Mouse (Mus musculus): Measurements from ENCODE around the gene Cebpa.

Cebpa gene

GRCm38 (mm10) chr7:35119506-35120145 lies 533 bp downstream of the Cebpa start:
- no peak for DNase-seq (ENCODE audit: low read depth, low spot score)

DNA sequence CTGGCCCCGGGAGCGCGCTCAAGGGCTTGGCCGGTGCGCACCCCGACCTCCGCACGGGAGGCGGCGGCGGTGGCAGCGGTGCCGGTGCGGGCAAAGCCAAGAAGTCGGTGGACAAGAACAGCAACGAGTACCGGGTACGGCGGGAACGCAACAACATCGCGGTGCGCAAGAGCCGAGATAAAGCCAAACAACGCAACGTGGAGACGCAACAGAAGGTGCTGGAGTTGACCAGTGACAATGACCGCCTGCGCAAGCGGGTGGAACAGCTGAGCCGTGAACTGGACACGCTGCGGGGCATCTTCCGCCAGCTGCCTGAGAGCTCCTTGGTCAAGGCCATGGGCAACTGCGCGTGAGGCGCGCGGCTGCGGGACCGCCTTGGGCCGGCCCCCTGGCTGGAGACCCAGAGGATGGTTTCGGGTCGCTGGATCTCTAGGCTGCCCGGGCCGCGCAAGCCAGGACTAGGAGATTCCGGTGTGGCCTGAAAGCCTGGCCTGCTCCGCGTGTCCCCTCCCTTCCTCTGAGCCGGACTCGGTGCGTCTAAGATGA lies 1.1 kb downstream of the Cebpa start:
- DNase-seq (ENCODE audit: low read depth, low spot score) = no peak

GRCm38 (mm10) chr7:35121150-35121549 lies 2.1 kb downstream of the Cebpa start:
- DNase-seq (ENCODE audit: low read depth, low spot score) = no peak

DNA sequence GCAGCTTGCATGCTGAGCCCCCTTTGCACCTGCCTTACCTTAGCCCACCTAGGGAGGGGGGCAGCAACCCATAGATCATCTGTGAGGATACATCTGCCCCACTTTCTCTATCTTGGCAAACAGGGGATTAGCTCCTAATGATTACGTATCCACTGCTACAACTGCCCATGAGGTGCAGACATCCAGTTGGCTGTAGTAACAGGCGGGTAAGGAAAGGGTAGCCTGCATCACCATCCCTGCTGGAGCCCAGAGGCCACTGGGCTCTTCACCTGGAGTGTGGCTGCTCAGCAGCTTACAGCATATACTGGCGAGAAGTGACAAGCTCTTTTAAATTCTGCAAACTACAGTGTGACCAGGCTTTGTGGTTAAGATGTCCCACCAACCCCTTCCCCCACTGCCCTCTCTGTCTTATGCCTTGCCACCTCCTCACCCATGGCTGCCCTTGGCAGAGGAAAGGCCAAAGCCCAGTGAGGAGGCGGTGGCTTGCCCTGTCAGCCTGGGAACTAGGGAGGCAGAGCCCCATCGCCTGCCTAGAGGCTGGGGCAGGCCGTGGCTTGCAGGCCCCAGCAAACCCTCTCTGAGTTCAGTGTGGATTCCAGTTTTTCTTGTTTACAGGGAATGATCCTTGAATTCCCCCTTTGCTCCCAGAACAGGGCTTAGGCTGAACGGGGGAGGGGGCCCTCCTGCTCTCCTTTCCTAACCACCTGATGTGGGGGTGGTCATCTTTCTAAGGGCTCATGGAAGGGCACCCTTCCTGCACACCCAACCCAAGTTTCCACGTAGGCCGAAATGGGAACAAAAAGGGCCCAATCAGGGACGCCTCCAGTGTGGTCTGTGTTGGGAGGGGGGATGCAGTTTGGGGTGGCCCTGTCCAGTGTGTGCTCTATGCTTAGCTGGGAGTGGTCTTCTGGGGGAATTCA lies 3.6 kb downstream of the Cebpa start:
- no peak for DNase-seq (ENCODE audit: low read depth, low spot score)

- DNase-seq (ENCODE audit: low read depth, low spot score) = no peak
Measured at GRCm38 (mm10) chr7:35123431-35123953, 4.4 kb downstream of the Cebpa start.

- DNase-seq (ENCODE audit: low read depth, low spot score) = no peak
Measured at GRCm38 (mm10) chr7:35124216-35124615, 5.1 kb downstream of the Cebpa start.

DNA sequence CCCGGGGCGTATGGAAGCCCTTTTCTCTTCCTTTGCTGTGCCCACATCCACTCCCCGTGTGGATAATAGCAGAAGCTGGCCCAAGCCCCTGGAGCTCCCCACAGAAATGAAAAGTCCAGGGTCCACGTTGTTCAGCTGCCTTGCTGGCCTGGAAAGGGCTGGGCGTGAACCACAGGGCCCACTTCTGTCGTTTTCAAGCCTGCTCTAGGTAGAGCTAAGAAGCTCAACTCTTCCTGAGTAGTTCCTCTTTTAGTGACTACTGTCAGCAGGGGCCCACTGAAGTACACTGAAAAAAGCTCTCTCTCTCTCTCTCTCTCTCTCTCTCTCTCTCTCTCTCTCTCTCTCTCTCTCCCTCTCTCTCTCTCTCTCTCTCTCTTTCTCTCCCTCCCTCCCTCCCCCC lies 5.7 kb downstream of the Cebpa start:
- no peak for DNase-seq (ENCODE audit: low read depth, low spot score)

DNA sequence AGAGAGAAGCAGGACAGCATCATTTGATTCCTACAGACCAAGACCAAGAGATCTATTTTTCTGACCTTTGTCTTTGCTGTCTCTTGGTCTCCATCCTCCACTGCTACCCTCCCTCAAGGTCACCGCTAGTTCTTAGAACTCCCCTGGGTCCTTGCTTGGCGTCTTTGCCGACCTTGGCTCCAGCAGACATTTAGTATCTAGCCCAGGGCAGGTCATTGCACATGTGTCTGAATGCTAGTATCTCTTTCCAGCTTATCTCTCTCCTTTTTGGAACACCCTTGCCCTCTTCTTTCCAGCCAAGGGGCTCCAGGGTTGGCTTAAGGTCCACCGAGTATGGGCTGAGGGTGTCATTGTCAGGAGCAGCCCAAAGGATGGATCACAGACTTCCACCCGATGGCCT lies 6.9 kb downstream of the Cebpa start:
- no peak for DNase-seq (ENCODE audit: low read depth, low spot score)

GRCm38 (mm10) chr7:35127001-35127400 lies 7.9 kb downstream of the Cebpa start:
- no peak for DNase-seq (ENCODE audit: low read depth, low spot score)

- no peak for DNase-seq (ENCODE audit: low read depth, low spot score)
Measured at GRCm38 (mm10) chr7:35127721-35128120, 8.6 kb downstream of the Cebpa start.

DNA sequence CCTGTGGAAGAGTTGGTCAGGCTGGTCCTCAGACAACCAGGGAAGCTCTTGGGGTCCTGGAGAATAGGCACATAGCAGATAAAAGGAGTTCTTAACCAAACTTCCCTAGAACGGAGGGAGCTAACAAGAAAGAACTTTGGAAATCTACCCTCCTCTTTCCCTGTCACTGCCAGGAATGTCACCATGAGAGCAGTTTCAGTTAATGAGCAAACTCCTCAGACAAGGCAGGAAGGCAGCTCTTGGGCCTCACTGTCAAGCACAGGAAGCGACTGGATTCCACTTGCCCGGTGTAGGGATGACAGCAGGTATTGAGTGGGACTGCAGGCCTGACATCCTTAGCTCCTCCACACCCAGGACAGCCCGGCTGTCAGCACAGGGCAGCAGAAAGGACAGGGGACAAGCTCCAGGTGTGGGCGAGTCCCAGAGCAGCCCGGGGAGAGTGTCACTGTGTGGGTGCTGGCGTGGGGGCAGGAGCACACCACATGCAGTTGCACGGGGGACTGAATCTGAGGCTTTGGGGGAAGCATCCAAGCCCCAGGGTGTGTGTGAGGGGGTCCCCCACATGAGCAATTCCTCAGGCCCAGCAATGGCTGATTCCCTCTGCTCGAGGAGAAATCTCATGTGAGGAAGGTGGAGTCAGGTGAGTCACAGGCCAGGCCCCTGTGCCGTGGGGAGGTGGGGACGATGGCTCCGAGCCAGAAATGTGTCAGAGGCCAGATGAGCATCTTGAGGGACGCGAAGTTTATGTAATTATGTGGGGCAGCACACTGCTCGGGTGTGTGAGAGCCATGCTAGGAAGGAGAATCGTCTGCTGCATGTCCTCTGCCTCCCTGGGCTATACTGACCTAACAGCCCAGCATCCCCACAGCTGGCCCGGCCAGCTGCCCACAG lies 9.8 kb downstream of the Cebpa start:
- no peak for DNase-seq (ENCODE audit: low read depth, low spot score)

- DNase-seq (ENCODE audit: low read depth, low spot score) = no peak
Measured at GRCm38 (mm10) chr7:35130059-35130738, 11.1 kb downstream of the Cebpa start.

GRCm38 (mm10) chr7:35130888-35131287 lies 11.8 kb downstream of the Cebpa start:
- no peak for DNase-seq (ENCODE audit: low read depth, low spot score)

GRCm38 (mm10) chr7:35131601-35132000 lies 12.5 kb downstream of the Cebpa start:
- DNase-seq (ENCODE audit: low read depth, low spot score) = no peak

GRCm38 (mm10) chr7:35134621-35135020 lies 15.5 kb downstream of the Cebpa start:
- no peak for DNase-seq (ENCODE audit: low read depth, low spot score)

DNA sequence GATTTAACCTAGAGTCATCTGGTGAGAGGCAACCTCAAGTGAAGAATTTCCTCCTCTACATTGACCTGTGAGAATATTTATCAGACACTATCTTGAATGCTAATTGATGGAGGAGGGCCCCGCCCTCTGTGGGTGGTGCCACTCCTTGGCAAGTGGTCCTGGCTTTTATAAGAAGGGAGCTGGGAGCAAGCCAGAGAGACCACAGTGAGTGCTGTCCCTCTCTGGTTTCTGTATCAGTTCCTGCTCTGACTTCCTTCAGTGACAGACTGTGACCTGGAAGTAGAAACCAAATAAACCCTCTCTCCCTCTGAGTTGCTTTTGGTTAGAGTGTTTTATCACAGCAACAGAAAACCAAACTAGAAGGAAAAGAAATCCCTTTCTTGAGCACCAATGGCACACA lies 18.4 kb downstream of the Cebpa start:
- DNase-seq (ENCODE audit: low read depth, low spot score) = no peak

DNA sequence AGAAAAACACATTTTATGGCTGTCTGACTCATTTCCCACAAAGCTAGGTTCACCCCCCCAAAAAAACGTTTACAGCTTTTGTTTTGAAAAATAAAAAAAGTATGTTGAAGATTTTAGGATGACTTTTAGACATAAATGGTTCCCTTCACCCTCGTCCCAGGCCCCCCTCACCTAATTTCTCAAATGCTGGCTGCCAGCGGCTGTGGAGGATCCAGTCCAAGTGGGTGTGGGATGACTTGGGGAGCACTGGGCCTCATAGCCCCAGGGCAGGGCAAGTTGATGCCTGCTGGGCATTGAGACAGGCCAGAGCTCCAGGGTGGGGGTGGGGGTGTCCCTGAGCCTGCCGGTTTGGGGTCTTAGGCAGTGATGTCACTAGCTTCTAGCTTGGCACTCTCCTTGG lies 19.4 kb downstream of the Cebpa start:
- DNase-seq (ENCODE audit: low read depth, low spot score) = no peak

- no peak for DNase-seq (ENCODE audit: low read depth, low spot score)
Measured at GRCm38 (mm10) chr7:35139880-35140279, 20.8 kb downstream of the Cebpa start.

- no peak for DNase-seq (ENCODE audit: low read depth, low spot score)
Measured at GRCm38 (mm10) chr7:35141519-35141918, 22.4 kb downstream of the Cebpa start.

DNA sequence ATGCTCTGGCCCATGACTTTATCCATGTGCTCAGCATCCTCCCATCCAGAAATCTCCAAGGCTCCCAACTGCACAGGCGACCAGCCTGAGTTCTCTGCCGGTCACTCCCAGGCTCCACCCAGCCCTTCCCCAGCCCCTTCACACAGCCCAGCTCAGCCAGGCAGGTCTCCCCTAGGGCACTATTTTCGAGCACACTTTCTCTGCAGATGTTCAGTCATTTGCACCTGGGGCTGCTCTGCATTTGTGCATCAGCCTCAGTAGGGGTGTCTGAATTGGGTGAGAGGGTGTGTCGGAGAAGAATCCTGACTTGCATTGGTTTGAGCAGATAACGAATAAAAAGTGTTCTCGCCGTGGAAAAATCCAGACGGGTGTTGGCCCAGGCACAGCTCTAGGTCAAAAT lies 23.4 kb downstream of the Cebpa start:
- DNase-seq (ENCODE audit: low read depth, low spot score) = no peak
